In the genomic region with DNA sequence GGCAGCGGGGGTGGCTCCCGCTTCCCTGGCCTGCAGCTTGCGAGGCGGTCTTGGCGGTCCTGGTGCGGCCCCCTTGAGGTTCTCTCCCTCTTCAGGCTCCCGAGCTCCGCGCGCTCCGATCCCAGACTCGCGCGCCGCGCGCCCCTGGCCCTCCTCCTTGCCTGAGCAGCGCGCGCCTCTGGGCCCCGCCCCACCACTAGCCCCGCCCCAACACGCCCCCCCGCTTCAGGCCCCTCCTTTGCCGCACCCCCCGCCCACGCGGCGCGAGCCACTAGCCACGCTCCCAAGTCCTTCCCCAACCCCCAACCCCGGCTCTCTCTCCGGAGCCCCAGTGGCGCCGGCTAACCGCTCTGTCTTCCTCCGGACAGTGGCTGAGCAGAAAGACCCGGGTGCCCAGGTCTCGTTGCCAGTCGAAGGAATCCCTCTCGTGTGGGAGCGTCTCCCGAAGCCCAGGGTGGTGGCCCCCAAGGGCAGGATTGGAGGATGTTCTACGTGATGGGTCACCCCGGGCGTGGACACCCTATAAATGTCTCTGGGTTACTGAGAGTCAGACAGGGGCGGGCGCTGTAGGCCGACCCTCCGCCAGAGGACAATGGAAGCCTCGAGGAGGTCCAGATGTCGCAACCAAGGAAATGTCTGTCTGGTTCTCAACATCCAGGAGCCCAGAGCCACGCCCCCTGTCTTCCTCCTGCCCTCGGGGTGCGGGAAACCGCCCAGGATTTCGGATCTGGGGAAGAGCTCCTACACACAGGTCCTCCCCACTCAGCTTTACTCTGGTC, we compare ENCODE assay signal across 1 mouse cellular context.
TF ChIP-seq lines count a peak whose summit lies in the region.

No protein-coding gene starts in this region.

TF ChIP-seq in CH12.LX, 34 proteins besides CTCF, POLR2A, EP300 and RAD21 (continued from another document):
- TF ChIP-seq MEF2A (IDR thresholded peaks at IDR 0.05; ENCODE audit: borderline replicate concordance, low read depth, low read length) = no peak
- TF ChIP-seq ZC3H11A (IDR thresholded peaks at IDR 0.05; ENCODE audit: low read depth, low read length) = no peak
- no peak for TF ChIP-seq MAX (IDR thresholded peaks at IDR 0.05; ENCODE audit: low read length)
- no peak for TF ChIP-seq NRF1 (IDR thresholded peaks at IDR 0.05; ENCODE audit: low read depth, low read length)
- peak; percentile 38; the same call in 1 of the 2 replicates for TF ChIP-seq TCF12 (IDR thresholded peaks at IDR 0.05; ENCODE audit: low read depth, low read length)
- no peak for TF ChIP-seq JUND (conservative IDR thresholded peaks at IDR 0.05; ENCODE audit: low read depth, low read length)
- no peak for TF ChIP-seq ELF1 (IDR thresholded peaks at IDR 0.05; ENCODE audit: low read depth, low read length)
- no peak for TF ChIP-seq POLR2AphosphoS2 (IDR thresholded peaks at IDR 0.05; ENCODE audit: low read depth, low read length)
- peak; percentile 17; the same call in 1 of the 2 replicates for TF ChIP-seq MXI1 (IDR thresholded peaks at IDR 0.05; ENCODE audit: low read depth, low read length)
- TF ChIP-seq MAFK (IDR thresholded peaks at IDR 0.05; ENCODE audit: insufficient replicate concordance, low read length) = no peak
- TF ChIP-seq JUN (IDR thresholded peaks at IDR 0.05; ENCODE audit: insufficient read depth, low read depth, low read length) = no peak
- TF ChIP-seq CHD2 (IDR thresholded peaks at IDR 0.05; ENCODE audit: low read length) = 0 out of 2 replicates have a peak, but pooled peaks have one; percentile 15
- TF ChIP-seq KAT2A (IDR thresholded peaks at IDR 0.05; ENCODE audit: insufficient replicate concordance, low read length) = no peak
- TF ChIP-seq MYC (IDR thresholded peaks at IDR 0.05; ENCODE audit: low read depth, low read length) = no peak; the same call in 1 of the 2 replicates
- TF ChIP-seq ZNF384 (IDR thresholded peaks at IDR 0.05; ENCODE audit: low read depth, low read length) = no peak
